Mouse (Mus musculus): ENCODE data around the gene Dnajc4. TPM values are rescaled to one million over a fixed set of nuclear protein-coding genes. Genes with fewer than 3 reads are reported as not detected.

Gene Dnajc4
- 46.4 TPM for polyA plus RNA-seq (2017; shearing (Covaris generic))

DNA sequence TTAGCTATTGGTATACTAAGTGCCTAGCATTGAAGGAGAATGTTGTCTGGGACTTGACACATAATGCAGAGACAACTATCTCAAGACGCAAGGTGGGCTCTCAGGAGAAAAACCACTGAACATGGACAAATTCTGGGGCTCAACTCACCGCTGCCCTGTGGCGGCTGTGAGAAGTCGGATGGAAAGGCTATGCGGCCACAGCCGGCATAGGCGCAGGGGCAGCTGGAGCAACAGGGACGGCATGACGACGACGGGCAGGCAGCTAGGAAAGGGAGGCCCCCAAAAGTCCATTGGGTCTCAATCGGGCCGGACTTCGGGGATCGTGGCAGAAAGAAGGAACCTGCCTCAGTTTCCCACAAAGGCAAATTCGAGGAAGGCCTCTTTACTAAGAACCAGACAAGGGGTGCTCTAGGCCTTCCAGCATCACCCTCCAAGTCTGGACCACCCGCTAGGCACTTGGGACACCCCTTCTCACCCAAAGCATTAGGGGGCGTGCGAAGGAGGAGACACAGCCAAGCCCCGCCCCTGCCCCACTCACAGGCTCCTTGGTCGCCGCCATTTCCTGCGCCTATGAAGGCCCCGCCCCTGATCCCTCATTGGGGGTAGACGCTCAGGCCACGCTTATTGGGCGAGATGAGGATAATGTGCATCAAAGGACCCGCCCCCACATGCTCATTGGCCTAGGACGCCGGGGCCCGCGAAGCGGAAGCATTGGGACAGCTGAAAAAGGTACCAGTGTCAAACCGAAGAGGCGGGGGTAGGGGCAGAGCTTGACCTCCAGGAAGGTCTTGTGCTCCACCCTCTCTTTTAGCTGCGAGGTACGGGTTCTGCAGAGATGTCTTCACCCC is at the start of gene Dnajc4:
Gene Dnajc4, minus strand, starts transcription at position 562 of the 848 bp plus-strand sequence.

GRCm38 (mm10) chr19:7039841-7040636 is 47.7 kb upstream of the Dnajc4 start, which contains the start of gene Stip1:
Gene Stip1, minus strand, starts transcription at chr19:7039967.

GRCm38 (mm10) chr19:7019191-7019590 is 26.8 kb upstream of the Dnajc4 start, which contains the start of gene Fermt3:
Gene Fermt3, minus strand, starts transcription at chr19:7019469.

DNA sequence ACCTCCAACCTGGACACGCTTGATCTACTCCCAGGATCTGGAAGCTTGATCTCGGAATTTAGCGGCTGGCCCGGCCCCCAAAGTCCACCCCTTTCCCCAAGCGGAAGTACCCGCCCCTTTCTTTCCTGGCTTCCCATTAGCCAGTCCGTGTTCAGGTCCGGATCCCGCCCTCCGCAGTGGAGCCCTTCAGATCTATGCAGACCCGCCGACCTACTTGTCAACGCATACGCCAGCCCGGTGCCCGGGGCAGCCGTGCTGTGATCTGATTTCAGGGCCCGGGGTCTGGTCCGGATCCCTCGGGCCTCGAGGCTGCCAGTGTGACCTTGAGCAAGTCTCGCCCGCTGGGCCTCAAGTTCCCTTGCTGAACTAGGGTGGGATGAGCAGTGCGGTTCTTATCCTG is 3.6 kb upstream of the Dnajc4 start, which contains the start of the genes Nudt22 and Trpt1:
Gene Nudt22, minus strand, starts transcription at position 112 of the 400 bp plus-strand sequence.
Gene Trpt1, plus strand, starts transcription at position 126 of the 400 bp plus-strand sequence.

GRCm38 (mm10) chr19:6987061-6987903 is 5.1 kb downstream of the Dnajc4 start, which contains the start of gene Vegfb:
Gene Vegfb, minus strand, starts transcription at chr19:6987651.

GRCm38 (mm10) chr19:6980381-6981093 is 11.8 kb downstream of the Dnajc4 start, which contains the start of gene Fkbp2:
Gene Fkbp2, minus strand, starts transcription at chr19:6980501.

DNA sequence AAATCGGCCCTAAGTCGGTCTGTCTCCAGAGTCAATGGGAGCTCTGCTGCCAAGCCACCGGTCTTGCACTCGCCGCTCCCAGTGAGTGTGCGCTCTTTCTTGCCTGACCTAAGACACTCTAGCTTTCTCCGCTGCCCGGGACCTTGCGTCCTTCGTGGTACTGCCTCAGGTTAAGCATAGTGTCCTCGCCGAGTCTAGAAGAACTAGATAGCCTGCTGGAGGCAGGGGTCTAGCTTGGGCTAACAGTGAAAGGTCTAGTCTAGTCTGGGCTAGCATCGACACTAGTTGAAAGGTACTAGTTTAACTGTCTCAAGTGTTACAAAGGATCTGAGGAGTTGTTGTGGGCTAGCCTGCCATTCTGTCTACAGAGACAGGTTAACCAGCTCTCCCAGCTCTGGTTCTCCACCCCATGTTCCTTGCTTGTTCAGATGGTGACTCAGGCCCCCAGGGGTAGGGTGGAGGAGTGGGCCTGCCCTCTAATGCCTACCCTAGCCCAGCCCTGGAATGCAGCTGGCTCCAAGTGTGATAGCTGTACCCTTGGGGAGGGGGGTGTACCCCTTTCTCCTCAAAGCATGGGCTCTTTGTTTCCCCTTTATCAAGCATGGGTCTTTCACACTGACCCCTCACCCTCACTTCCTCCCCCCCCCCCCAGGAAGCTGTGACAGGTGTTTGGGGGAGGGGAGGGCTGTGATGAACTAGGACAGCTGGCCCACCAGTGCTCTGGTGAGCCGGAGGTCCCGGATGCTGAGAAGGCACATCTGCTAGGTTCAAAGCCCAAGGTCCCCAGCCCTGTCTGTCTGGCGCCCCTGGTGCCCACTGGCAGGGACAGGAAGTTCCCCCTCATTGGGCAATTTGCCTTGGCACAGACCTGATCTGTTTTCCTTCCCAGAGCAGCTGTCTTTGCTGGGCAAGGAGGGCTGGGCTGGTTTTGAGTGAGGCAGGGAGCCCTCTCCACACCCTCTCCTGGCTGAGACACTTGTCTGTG is 16.5 kb downstream of the Dnajc4 start, which contains the start of gene Plcb3:
Gene Plcb3, minus strand, starts transcription at position 934 of the 985 bp plus-strand sequence.

DNA sequence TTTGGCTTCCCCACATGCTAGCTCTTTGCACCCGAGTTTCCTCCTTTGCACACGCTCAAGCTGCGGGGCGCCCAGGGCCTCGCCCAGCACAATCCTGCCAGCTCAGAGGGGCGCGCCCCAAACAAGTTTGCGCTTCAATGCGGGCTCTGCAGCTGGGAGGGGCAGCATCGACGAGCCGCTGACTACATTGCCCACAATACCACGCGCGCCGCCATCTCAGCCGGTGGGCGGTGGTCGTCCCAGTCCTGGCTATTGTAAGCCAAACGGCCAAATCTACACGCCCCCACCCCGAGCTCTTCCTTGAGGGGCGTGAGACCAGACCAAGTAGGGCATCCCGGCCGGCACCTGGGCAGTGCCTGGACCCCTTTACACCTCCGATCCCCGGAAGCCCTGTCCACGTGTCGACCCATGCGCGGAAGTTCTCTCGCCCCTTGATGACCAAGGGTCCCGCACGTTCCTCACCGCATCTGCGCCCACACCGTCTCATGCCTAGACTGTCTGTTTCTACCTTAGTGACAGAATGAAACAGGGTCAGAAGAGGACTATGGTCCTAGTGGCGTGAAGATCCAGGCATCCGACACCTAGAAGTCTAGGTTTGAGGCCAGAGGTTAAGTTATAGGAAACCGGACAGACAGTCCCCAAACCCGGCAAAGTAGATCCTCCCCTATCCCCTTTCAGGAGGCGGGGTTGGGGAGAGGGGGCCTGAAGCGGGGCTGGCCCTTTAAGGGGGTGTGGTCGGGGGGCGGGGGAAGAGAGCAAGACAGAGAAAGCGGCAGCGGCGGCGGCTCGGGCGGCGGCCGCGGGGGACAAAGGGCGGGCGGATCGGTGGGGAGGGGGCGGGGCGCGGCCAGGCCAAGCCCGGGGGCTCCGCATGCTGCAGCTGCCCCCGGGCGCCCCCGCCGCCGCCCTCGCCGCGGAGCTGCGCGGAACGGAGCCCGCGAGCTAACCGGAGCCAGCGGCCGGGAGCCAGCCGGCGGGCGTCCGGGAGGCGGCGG is 17.9 kb downstream of the Dnajc4 start, which contains the start of gene Ppp1r14b:
Gene Ppp1r14b, plus strand, starts transcription at position 758 of the 995 bp plus-strand sequence.

DNA sequence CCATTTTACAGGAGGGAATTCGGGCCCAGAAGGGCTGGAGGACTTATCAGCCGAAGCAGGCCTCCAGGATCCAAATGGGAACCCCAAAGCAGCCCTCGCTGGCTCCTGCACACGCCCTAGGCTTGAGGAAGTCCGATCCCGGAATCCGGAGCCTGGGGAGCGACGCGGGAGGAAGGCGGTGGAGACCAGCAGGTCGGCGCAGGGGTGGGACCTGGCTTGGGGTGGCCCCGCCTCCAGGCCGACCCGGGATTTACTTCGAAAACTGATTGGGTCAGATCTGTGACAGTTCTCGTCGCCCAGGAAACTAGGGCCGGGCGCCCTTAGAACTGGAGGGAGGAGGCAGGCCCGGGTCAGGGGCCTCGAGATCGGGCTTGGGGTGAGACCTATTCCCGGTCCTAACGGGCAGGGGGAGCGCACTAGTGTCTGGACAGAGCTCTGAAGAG is 50.1 kb downstream of the Dnajc4 start, which contains the start of gene Gpr137:
Gene Gpr137, minus strand, starts transcription at position 232 of the 443 bp plus-strand sequence.

GRCm38 (mm10) chr19:6941372-6942248 is 50.8 kb downstream of the Dnajc4 start, which contains the start of gene Bad:
Gene Bad, plus strand, starts transcription at chr19:6941861.

Other genes with a start within 250 kb of the Dnajc4 start
- gene Rps6ka4, start 151.9 kb downstream of the Dnajc4 start, polyA plus RNA-seq (2017; shearing (Covaris generic)): 34.8 TPM
- 52.3 TPM for gene Ccdc88b, start 134.4 kb downstream of the Dnajc4 start, polyA plus RNA-seq (2017; shearing (Covaris generic))
- gene Trmt112, start 82.9 kb downstream of the Dnajc4 start, polyA plus RNA-seq (2017; shearing (Covaris generic)): 128 TPM
- gene Prdx5, start 82.5 kb downstream of the Dnajc4 start, polyA plus RNA-seq (2017; shearing (Covaris generic)): 157 TPM
- gene Esrra, start 70.8 kb downstream of the Dnajc4 start, polyA plus RNA-seq (2017; shearing (Covaris generic)): 17.7 TPM
- gene Catsperz, start 67.2 kb downstream of the Dnajc4 start, polyA plus RNA-seq (2017; shearing (Covaris generic)): not detected
- gene Kcnk4, start 58.1 kb downstream of the Dnajc4 start, polyA plus RNA-seq (2017; shearing (Covaris generic)): 1.1 TPM
- 10.4 TPM for gene Bad, start 50.7 kb downstream of the Dnajc4 start, polyA plus RNA-seq (2017; shearing (Covaris generic))
- gene Gpr137, start 50.1 kb downstream of the Dnajc4 start, polyA plus RNA-seq (2017; shearing (Covaris generic)): 8.6 TPM
- gene Ppp1r14b, start 17.6 kb downstream of the Dnajc4 start, polyA plus RNA-seq (2017; shearing (Covaris generic)): 89.2 TPM
- 10.4 TPM for gene Plcb3, start 16.1 kb downstream of the Dnajc4 start, polyA plus RNA-seq (2017; shearing (Covaris generic))
- gene Fkbp2, start 12.1 kb downstream of the Dnajc4 start, polyA plus RNA-seq (2017; shearing (Covaris generic)): 18.3 TPM
- gene Vegfb, start 4.9 kb downstream of the Dnajc4 start, polyA plus RNA-seq (2017; shearing (Covaris generic)): 7.6 TPM
- 13.0 TPM for gene Nudt22, start 3.5 kb upstream of the Dnajc4 start, polyA plus RNA-seq (2017; shearing (Covaris generic))
- gene Trpt1, start 3.6 kb upstream of the Dnajc4 start, polyA plus RNA-seq (2017; shearing (Covaris generic)): 6.6 TPM
- 194 TPM for gene Fermt3, start 26.9 kb upstream of the Dnajc4 start, polyA plus RNA-seq (2017; shearing (Covaris generic))
- 217 TPM for gene Stip1, start 47.4 kb upstream of the Dnajc4 start, polyA plus RNA-seq (2017; shearing (Covaris generic))
- gene Macrod1, start 64.2 kb upstream of the Dnajc4 start, polyA plus RNA-seq (2017; shearing (Covaris generic)): 16.7 TPM
- 0.11 TPM for gene Flrt1, start 113.2 kb upstream of the Dnajc4 start, polyA plus RNA-seq (2017; shearing (Covaris generic))
- gene Otub1, start 213.7 kb upstream of the Dnajc4 start, polyA plus RNA-seq (2017; shearing (Covaris generic)): 58.0 TPM
- 505 TPM for gene Cox8a, start 225.0 kb upstream of the Dnajc4 start, polyA plus RNA-seq (2017; shearing (Covaris generic))
- gene Naa40, start 248.6 kb upstream of the Dnajc4 start, polyA plus RNA-seq (2017; shearing (Covaris generic)): 32.9 TPM

Measured in effector memory CD4-positive, alpha-beta T cell, adult 7 months (primary cell).